Mouse (Mus musculus) spleen, adult 2 months (tissue): Measurements from ENCODE around the gene Bmf. TPM values are rescaled to one million over a fixed set of nuclear protein-coding genes. Genes with fewer than 3 reads are reported as not detected.
A peak's percentile ranks its signal among the peaks of the same experiment; 100 is the strongest.

Experiments used
- DNase-seq, 2 experiments: peaks; one replicate each; pipeline versions ENCODE4 v3.0.0 to v3.0.0-alpha.2; 2012 to 2021; ENCODE audit warnings: low spot score in 2 of 2, low read depth in 1 of 2
- H3K27ac ChIP-seq: fragments of 200-500 bp; 2 replicates; pipeline ENCODE4 v1.5.1; 2012; ENCODE audit warnings: low read length, inconsistent platforms; ENCODE audit not compliant: insufficient read depth
- H3K27me3 ChIP-seq: fragments of 200-500 bp; 2 replicates; pipeline ENCODE4 v1.6.1; 2012; ENCODE audit warnings: mild to moderate bottlenecking, moderate library complexity, low read length, inconsistent platforms; ENCODE audit not compliant: control insufficient read depth, insufficient read depth
- H3K36me3 ChIP-seq: fragments of 200-500 bp; 2 replicates; pipeline ENCODE4 v1.6.1; 2012; ENCODE audit warnings: mild to moderate bottlenecking, low read length, inconsistent platforms; ENCODE audit not compliant: control insufficient read depth, insufficient read depth
- H3K4me1 ChIP-seq: fragments of 200-500 bp; 2 replicates; pipeline ENCODE4 v1.6.1; 2011; ENCODE audit warnings: inconsistent platforms; ENCODE audit not compliant: control insufficient read depth, insufficient read depth, insufficient read length
- H3K4me3 ChIP-seq: fragments of 200-500 bp; 2 replicates; pipeline ENCODE4 v1.5.1; 2011; ENCODE audit warnings: mild to moderate bottlenecking, inconsistent platforms; ENCODE audit not compliant: insufficient read depth, insufficient read length; ENCODE audit errors: extremely low read depth
- CTCF ChIP-seq: fragments of 200-500 bp; IDR thresholded peaks from 2 replicates; pipeline ENCODE4 v1.5.1; 2011; ENCODE audit warnings: mild to moderate bottlenecking, inconsistent platforms; ENCODE audit not compliant: insufficient read depth, insufficient read length, insufficient replicate concordance; ENCODE audit errors: extremely low read depth
- POLR2A ChIP-seq: fragments of 200-500 bp; IDR thresholded peaks from 2 replicates; pipeline ENCODE4 v1.6.1; 2011; ENCODE audit warnings: low read depth, low read length, inconsistent platforms
- WGBS: fragments of 180-500 bp; shearing (Covaris S2); methylation state at CpG from one replicate; pipeline ENCODE4 v1.1.7; 2018; 5-methylcytosine and 5-hydroxymethylcytosine counted together
- polyA plus RNA-seq: library from polyadenylated mRNA; depleted of rRNA; stranded (reverse); fragments of >200 nt; gene quantifications from 2 replicates; pipeline ENCODE4 v1.2.3, GENCODE M21; 2012

Bmf gene
- polyA plus RNA-seq, 1 experiment, result 24.8 TPM

DNA sequence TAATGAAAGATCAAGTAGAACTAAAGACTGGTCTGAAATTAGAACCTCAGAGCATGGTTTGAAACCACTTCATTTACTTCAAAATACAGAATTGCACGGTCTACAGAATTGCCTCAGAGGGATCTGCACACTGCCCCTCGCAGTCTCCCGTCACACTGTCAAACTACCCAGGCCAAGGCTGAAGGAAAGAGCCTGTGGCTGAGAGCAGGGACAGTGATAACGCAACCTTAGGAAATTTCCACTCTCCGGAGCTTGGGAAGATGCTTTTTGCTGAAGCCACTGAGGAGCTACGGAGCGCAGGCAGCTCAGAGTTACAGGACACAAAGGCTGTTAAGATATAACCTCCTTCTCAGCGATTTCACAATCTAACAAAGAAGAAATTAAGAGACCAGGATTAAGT lies 10.4 kb downstream of the Bmf start:
- H3K27ac ChIP-seq, result no peak overlapping the region
- no peaks in the 10 kb centered on the region for H3K27me3 ChIP-seq
- peaks cover 23% of the 10 kb centered on the region; the same call in 1 of the 2 replicates for H3K4me1 ChIP-seq
- no peak overlapping the region for H3K4me3 ChIP-seq
- H3K36me3 ChIP-seq, result peaks cover 2% of the 10 kb centered on the region; the same call in 1 of the 2 replicates
- no peak for DNase-seq
- 90% methylated on average over 8 of the region's 8 CpGs for WGBS
- TF ChIP-seq CTCF (no peak), POLR2A (no peak)

DNA sequence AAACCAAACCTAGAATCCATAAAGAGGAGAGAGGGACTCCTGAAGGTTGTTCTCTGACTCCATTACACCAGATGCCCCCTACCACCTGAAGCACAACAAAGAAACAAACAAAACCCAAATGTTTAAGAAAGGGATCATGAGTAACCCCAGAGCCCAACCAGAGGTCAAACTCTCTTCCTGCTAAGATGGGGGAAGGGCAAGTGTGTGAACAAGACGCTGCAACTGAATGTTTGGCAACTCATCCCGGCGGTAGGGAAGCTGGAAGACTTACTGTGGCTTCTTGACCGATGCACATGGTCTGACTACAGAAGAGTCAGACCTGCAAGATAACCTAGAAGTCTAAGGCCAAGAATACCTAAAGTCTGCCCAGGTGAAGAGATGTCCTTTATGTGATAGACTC lies 12.3 kb downstream of the Bmf start:
- H3K27me3 ChIP-seq, result no peaks in the 10 kb centered on the region
- H3K4me3 ChIP-seq, result no peak overlapping the region
- TF ChIP-seq CTCF (no peak), POLR2A (no peak)
- no peak for DNase-seq
- H3K27ac ChIP-seq, result no peak overlapping the region
- peaks cover 2% of the 10 kb centered on the region; the same call in 1 of the 2 replicates for H3K36me3 ChIP-seq
- WGBS, result 81% methylated on average over 4 of the region's 4 CpGs
- H3K4me1 ChIP-seq, result peaks cover 15% of the 10 kb centered on the region; the same call in 1 of the 2 replicates

DNA sequence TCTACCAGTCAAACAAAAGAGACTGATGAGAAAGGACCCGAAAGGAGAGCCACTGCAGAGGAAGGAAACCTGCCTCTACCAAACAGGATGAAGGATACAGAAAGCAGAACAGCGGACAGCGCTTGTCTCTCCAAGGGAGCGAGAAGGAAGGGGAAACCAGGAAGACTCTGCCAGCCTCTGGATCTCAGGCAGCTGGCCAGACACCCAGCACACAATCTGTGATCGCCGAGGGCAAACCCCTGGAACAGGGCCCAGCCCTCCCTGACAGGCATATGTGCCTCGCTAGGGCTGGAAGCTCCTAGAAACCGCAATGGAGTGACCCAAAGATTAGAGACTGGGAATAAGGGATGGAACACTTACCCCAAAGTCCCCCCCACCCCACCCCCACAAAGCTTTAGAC lies 12.9 kb downstream of the Bmf start:
- TF ChIP-seq POLR2A (no peak), CTCF (no peak)
- WGBS, result 67% methylated on average over 8 of the region's 8 CpGs
- DNase-seq, result no peak
- no peak overlapping the region for H3K27ac ChIP-seq
- peaks cover 15% of the 10 kb centered on the region; the same call in 1 of the 2 replicates for H3K4me1 ChIP-seq
- H3K4me3 ChIP-seq, result no peak overlapping the region
- no peaks in the 10 kb centered on the region for H3K27me3 ChIP-seq
- H3K36me3 ChIP-seq, result peaks cover 4% of the 10 kb centered on the region

DNA sequence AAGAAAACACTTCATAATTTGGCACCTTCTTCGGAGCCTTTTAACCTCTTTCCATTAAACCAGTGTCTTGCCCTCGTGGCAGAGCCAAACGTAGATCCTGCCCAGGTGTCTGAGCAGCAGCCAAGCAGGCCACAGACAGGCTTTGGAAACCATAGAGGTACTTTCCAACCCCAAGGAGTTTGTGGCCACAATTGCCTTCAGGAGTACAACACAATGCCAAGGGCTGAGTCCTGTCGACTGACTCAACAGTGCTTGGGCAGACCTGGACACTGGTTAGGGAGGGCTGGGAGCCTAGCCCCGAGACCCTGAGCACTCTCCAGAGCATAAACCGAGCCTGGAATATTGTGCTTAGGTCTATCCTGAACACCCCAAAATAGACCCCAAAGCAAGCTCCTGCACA lies 13.4 kb downstream of the Bmf start:
- H3K4me3 ChIP-seq, result no peak overlapping the region
- H3K27me3 ChIP-seq, result no peaks in the 10 kb centered on the region
- 64% methylated on average over 6 of the region's 6 CpGs for WGBS
- no peak for TF ChIP-seq CTCF
- no peak for TF ChIP-seq POLR2A
- peaks cover 14% of the 10 kb centered on the region; the same call in 1 of the 2 replicates for H3K4me1 ChIP-seq
- H3K36me3 ChIP-seq, result peaks cover 7% of the 10 kb centered on the region
- DNase-seq, result no peak
- no peak overlapping the region for H3K27ac ChIP-seq

DNA sequence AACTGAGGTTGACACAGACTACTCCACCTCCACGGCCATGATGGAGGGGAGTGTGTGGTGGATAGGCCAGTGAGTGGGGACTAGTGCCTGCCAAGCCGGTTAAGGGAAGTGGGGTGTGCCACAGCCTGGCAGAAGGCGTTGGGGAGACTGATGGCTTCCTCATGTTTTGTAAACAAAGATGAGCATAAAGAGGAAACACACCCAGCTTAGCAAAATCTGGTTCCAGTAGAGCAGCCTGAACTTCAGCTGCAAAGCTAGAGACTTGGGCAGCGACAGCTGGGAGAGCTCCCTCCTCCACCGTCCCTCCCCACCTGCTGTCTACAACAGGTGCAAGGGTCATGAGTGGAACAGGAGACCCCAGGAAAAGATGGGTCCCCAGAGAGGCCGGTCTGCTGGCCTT lies 15.5 kb downstream of the Bmf start:
- 29% methylated on average over 6 of the region's 6 CpGs for WGBS
- Histone ChIP-seq H3K4me3 (no peak overlapping the region), H3K27ac (0 out of 2 replicates have a peak overlapping the region, but pooled peaks have one; percentile 39), H3K4me1 (peaks cover 4% of the 10 kb centered on the region; the same call in 1 of the 2 replicates), H3K36me3 (peaks cover 7% of the 10 kb centered on the region), H3K27me3 (no peaks in the 10 kb centered on the region)
- no peak for TF ChIP-seq CTCF
- TF ChIP-seq POLR2A, result no peak
- no peak for DNase-seq

DNA sequence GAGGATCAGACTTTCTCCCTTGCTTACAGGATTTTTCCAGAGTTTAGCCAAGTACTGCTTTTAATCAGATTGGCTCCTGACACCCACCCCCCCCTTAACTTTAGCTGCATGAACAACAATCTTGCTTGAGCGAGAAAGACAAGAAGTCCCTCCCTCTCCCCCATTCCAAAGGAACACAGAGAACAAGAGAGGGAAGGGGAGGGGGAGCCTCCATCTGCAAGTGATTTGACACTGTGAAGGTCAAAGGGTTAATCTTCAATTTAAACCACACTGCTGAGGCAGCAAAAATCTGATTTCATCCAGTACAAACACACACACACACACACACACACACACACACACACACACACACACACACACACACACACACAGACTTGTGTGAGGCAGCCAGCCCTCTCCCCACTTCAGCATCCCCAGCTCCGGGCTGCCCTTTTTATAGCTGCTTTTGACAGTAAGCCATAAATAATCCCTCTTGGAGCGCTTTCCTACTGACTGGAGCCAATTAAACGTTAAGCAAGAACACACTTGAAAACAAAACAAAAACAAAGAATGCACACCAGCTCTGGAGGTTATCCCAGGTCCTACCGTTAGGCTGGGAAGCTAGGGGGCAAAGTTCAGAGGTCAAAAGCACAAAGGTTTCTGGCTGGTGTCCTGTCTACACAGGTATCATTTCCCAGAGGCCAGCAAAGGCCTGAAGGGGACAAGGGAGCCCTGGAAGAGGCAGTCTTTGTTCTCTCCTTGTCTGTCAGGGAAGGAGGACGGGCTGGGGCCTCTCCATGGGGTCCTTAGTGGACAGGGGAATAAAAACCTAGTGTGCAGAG lies 16.4 kb downstream of the Bmf start:
- WGBS, result 65% methylated on average over 6 of the region's 6 CpGs
- Histone ChIP-seq H3K36me3 (peaks cover 7% of the 10 kb centered on the region), H3K27me3 (no peaks in the 10 kb centered on the region), H3K4me1 (peaks cover 4% of the 10 kb centered on the region; the same call in 1 of the 2 replicates), H3K4me3 (no peak overlapping the region), H3K27ac (peak overlapping the region; percentile 48; the same call in 1 of the 2 replicates)
- TF ChIP-seq POLR2A (no peak), CTCF (no peak)
- no peak for DNase-seq

DNA sequence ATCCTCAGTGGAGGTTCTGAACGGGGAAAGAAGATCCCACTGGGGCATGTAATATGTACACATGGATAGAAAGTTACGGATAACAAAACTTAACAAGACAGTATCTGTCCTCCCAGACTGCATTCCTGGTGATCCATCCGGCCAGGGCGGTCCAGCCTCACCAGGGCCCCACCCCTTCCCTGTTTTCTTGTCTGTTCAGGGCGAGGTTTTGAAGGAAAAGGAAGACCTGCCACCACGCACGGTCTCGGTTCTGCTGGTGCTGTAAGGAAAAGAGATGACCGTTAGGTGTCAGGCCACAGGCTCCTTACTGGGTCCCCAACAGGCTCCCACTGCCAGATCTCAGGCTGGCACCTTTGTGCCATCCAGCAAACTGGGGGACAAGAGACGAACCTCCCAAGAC lies 17.1 kb downstream of the Bmf start:
- H3K4me3 ChIP-seq, result no peak overlapping the region
- H3K27ac ChIP-seq, result peak overlapping the region; percentile 48
- peaks cover 7% of the 10 kb centered on the region for H3K36me3 ChIP-seq
- WGBS, result 92% methylated on average over 10 of the region's 10 CpGs
- DNase-seq, result no peak
- peaks cover 4% of the 10 kb centered on the region; the same call in 1 of the 2 replicates for H3K4me1 ChIP-seq
- TF ChIP-seq CTCF (no peak), POLR2A (no peak)
- H3K27me3 ChIP-seq, result no peaks in the 10 kb centered on the region
